Mouse (Mus musculus) stomach, postnatal 0 days (tissue): Measurements from ENCODE around the gene Plekha4. TPM values are rescaled to one million over a fixed set of nuclear protein-coding genes. Genes with fewer than 3 reads are reported as not detected.

Source experiments
- ATAC-seq: fragments of 200-750 bp; cut with Nextera tagmentation; 2 replicates; pipeline ENCODE4 v1.8.0; 2017; ENCODE audit not compliant: low FRiP score, low TSS enrichment
- DNase-seq: peaks from one replicate; pipeline ENCODE4 v3.0.0-alpha.2; 2016; ENCODE audit warnings: low spot score
- H3K27ac ChIP-seq: fragments of 300-500 bp; sonication (generic); replicated peaks from 2 replicates; pipeline ENCODE4 v1.5.1; 2014; ENCODE audit warnings: mild to moderate bottlenecking, control low read depth
- H3K27me3 ChIP-seq: fragments of 300-500 bp; sonication (generic); 2 replicates; pipeline ENCODE4 v1.6.1; 2014; ENCODE audit warnings: low read length; ENCODE audit not compliant: control insufficient read depth, insufficient read depth
- H3K36me3 ChIP-seq: fragments of 300-500 bp; sonication (generic); 2 replicates; pipeline ENCODE4 v1.6.1; 2014; ENCODE audit warnings: low read length, mixed read lengths; ENCODE audit not compliant: control insufficient read depth, insufficient read depth
- H3K4me1 ChIP-seq: fragments of 300-500 bp; sonication (generic); replicated peaks from 2 replicates; pipeline ENCODE4 v1.6.1; 2014; ENCODE audit warnings: antibody characterized with exemption; ENCODE audit not compliant: control insufficient read depth, insufficient read depth
- H3K4me2 ChIP-seq: fragments of 300-500 bp; sonication (generic); replicated peaks from 2 replicates; pipeline ENCODE4 v1.6.1; 2014; ENCODE audit warnings: low read depth, mild to moderate bottlenecking, control low read depth, moderate library complexity
- H3K4me3 ChIP-seq: fragments of 300-500 bp; sonication (generic); 2 replicates; pipeline ENCODE4 v1.5.1; 2014; ENCODE audit warnings: low read depth, low read length, control low read depth
- H3K9ac ChIP-seq: fragments of 300-500 bp; sonication (generic); 2 replicates; pipeline ENCODE4 v1.6.1; 2014; ENCODE audit warnings: mild to moderate bottlenecking, low read length, control low read depth, mixed read lengths
- H3K9me3 ChIP-seq: fragments of 300-500 bp; sonication (generic); 2 replicates; pipeline ENCODE4 v1.6.1; 2016; ENCODE audit warnings: low read length; ENCODE audit not compliant: control insufficient read depth
- CTCF ChIP-seq: IDR thresholded peaks from 2 replicates; pipeline ENCODE4 v1.5.1; 2016; ENCODE audit warnings: antibody characterized with exemption, low read depth, mild to moderate bottlenecking, moderate library complexity
- EP300 ChIP-seq: optimal IDR thresholded peaks from 2 replicates; pipeline ENCODE3; 2016; ENCODE audit warnings: antibody characterized with exemption
- WGBS: fragments of 180-500 bp; shearing (Covaris S2); extraction: QIAGEN DNeasy Blood & Tissue Kit; methylation state at CpG from one replicate; pipeline ENCODE4 v1.1.7; 2014; 5-methylcytosine and 5-hydroxymethylcytosine counted together
- polyA plus RNA-seq: library from polyadenylated mRNA; unstranded; fragments of >200 nt; fragmentation: Nextera tagmentation; extraction: Ambion mirVana; gene quantifications from 2 replicates; pipeline ENCODE4 v1.2.1, GENCODE M21; 2015

The Plekha4 gene
- polyA plus RNA-seq, 1 experiment from 2014 or later: 7.9 TPM

DNA sequence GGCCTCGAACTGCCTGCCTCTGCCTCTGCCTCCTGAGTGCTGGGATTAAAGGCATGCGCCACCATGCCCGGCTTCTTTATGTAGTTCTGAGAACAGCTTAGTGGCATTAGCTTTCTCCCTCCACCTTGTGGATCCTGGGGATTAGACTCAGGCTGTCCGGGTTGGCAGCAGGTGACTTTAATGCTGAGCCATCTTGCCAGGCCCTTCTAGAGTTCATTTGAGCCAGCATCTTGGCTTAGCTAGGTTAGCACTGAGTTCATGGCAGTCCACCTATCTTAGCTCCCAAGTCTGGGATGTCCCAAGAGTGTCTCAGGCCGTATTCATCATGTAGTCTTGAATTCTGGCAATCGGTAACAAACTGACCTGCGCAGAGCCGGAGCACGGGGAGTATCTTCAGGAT is 39.3 kb downstream of the Plekha4 start:
- 85% methylated on average over 9 of the region's 9 CpGs for WGBS
- H3K27ac ChIP-seq: no peak overlapping the region
- 0 out of 2 replicates have a peak, but pooled peaks cover 2% of the 10 kb centered on the region for H3K4me1 ChIP-seq
- H3K9ac ChIP-seq: no peak overlapping the region
- no peak for DNase-seq
- no peaks in the 10 kb centered on the region for H3K27me3 ChIP-seq
- ATAC-seq: no peak
- no peaks in the 10 kb centered on the region for H3K36me3 ChIP-seq
- TF ChIP-seq CTCF (no peak), EP300 (no peak)
- no peaks in the 10 kb centered on the region for H3K9me3 ChIP-seq
- no peak overlapping the region for H3K4me3 ChIP-seq
- H3K4me2 ChIP-seq: no peak overlapping the region

DNA sequence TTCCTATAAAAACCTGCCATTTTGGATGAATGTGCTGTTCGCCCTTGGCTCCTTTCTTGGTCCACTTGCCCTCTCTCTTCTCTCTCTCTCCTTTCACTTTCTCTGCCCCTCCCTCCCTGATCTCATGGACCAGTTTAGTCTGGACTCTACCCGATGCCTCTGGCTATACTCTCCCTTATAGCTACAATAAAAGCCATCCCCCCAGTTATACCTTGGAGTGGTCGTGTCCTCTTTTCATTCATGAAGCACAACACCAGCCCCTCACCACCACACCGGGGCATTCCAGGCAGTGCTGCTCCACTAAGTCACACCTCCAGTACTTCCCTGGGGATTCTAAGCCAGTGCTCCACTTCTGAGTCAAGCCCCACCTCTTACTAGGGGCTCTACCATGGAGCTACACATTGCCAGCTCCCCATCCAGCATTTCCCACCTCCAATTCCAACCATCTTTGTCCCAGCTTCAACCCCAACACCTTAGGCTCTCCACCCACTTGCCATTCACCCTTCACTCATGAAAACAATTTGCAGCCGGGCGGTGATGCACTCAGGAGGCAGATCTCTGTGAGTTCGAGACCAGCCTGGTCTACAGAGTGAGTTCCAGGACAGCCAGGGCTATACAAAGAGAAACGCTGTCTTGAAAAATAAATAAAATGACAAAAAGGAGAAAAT is 41.1 kb downstream of the Plekha4 start:
- Histone ChIP-seq H3K4me3 (no peak overlapping the region), H3K27ac (peak overlapping the region; percentile 91), H3K9ac (no peak overlapping the region), H3K27me3 (no peaks in the 10 kb centered on the region), H3K9me3 (no peaks in the 10 kb centered on the region), H3K4me2 (peak overlapping the region; percentile 64), H3K4me1 (peaks cover 5% of the 10 kb centered on the region), H3K36me3 (no peaks in the 10 kb centered on the region)
- no peak for DNase-seq
- no peak for TF ChIP-seq CTCF
- no peak for TF ChIP-seq EP300
- ATAC-seq: no peak
- WGBS: 75% methylated on average over 8 of the region's 8 CpGs

DNA sequence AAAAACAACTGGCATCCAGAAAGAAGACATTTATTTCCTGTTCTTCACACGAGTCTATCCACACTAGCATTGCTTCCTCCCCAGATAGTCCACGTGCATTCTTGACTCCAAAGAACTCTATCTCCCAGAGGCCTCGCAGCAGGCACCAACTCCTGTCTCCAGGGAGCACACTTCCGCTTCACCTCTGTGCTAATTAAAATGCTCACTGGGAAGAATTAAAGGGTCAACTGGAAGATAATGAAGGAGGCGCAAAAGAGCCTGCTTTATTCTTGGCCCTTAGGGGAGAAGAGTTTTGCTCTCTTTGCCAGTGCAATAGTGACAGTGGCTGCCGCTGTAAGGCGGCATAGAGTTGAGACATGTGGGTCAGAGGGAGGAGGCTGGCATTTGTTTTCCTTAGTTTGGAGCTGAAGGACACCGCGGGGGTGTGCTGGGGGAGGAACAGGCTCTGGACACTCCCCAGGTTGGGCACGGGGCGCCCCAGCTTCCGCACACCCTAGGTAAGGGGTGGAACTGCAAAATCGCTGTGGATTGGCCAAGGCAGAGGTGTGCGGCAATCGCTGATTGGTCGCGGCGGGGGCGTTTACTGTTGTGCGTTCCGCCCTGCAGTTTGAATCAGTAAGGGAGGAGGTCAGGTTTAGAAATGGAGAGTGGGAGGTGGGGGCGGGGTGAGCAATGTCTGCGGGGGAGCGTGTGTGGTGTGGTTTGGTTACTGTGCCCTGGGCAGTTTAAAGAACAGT is 41.8 kb downstream of the Plekha4 start:
- peak; percentile 96 for ATAC-seq
- no peaks in the 10 kb centered on the region for H3K9me3 ChIP-seq
- peak overlapping the region; percentile 91 for H3K27ac ChIP-seq
- TF ChIP-seq CTCF (no peak), EP300 (peak; percentile 53)
- H3K4me2 ChIP-seq: peak overlapping the region; percentile 64
- H3K4me1 ChIP-seq: peaks cover 5% of the 10 kb centered on the region
- peak; percentile 98 for DNase-seq
- no peaks in the 10 kb centered on the region for H3K36me3 ChIP-seq
- no peaks in the 10 kb centered on the region for H3K27me3 ChIP-seq
- H3K4me3 ChIP-seq: peak overlapping the region; percentile 31
- WGBS: 1% methylated on average over 24 of the region's 24 CpGs
- H3K9ac ChIP-seq: peak overlapping the region; percentile 57

DNA sequence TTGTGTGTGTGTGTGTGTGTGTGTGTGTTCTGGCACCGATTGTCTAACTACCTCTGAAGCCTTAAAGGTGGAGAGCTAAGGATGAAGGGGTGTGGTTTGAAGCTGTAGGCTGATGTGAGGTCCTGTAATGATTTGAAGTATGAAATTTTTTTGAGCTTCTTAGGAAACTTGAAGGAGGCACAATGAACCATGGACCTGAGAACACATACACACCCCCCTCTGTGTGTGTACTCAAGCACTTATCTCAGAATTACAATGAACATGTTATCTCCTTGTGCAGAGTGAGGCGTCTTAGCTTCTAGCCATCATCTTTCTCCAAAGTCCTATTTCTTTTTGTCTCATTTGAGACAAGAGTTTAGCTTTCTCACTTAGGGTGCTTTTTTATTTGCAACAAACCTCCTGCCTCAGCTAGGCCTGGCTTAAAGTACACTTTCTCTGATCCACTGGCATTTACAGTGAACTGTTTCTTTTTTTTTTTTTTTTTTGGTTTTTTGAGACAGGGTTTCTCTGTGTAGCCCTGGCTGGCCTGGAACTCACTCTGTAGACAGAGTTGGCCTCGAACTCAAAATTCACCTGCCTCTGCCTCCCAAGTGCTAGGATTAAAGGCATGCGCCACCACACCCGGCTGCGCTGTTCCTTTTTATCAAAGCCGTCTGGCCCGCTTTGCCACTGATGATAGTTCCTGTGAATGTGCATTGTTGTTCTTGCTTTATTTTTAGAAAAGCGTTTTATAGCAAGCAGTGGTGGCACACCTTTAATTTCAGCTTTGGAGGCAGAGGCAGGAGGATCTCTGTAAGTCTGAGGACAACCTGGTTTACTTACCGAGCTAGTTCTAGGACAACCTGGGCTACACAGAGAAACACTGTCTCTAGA is 42.7 kb downstream of the Plekha4 start:
- Histone ChIP-seq H3K4me1 (peaks cover 5% of the 10 kb centered on the region), H3K27ac (peak overlapping the region; percentile 91), H3K9me3 (no peaks in the 10 kb centered on the region), H3K27me3 (no peaks in the 10 kb centered on the region), H3K36me3 (no peaks in the 10 kb centered on the region), H3K9ac (no peak overlapping the region; the same call in 1 of the 2 replicates), H3K4me3 (peak overlapping the region; percentile 31; the same call in 1 of the 2 replicates), H3K4me2 (peak overlapping the region; percentile 64)
- WGBS: 69% methylated on average over 10 of the region's 10 CpGs
- ATAC-seq (peak; percentile 5), DNase-seq (peak; percentile 40)
- TF ChIP-seq EP300: no peak
- no peak for TF ChIP-seq CTCF

DNA sequence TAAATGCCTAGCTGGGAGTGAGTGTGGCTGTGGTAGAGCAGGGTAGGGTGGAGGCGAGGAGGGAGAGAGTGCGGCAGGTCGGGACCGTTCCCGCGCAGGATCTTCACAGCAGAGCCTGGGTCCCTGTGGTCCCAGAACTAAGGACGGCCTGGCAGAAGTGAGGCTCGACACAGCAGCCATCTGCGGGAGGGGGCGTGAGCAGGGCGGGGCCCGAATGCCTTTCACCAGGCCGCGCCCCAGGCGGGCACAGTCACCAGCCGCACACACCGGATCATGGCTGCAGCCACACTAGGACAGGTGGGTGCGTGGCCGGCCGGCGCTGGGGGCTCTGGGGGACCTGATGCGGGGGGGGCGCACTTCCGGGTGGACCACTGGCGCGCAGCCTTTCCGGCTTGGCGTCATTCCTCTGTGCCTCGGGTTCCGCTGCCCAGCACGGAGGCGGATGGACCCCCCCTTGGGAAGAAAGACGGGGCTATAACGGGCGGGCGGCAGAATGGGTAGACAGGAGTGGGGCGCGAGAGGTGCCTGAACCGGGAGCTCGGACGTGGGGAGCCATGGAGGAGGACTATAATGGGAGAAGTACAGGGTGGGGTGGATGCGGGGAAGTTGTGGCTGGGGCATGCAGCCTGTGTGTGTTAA is 44.1 kb downstream of the Plekha4 start, which contains the start of gene Bcat2:
TSS of gene Bcat2 (plus strand) at position 51 of the 639 bp plus-strand sequence.
- H3K4me3 ChIP-seq: peak within 1 kb of the TSS; percentile 75
- WGBS: 0% methylated on average over 36 of the region's 42 CpGs
- H3K27me3 ChIP-seq: no peaks in the 10 kb centered on the region

More for the DNA sequence above, 44.1 kb downstream of the Plekha4 start, which contains the start of gene Bcat2:
- peak within 1 kb of the TSS; percentile 85 for H3K9ac ChIP-seq
- TF ChIP-seq CTCF (no peak; the same call in 1 of the 2 replicates), EP300 (no peak)
- peak within 1 kb of the TSS; percentile 91 for H3K27ac ChIP-seq
- DNase-seq (peak; percentile 91), ATAC-seq (peak; percentile 62)
- H3K4me1 ChIP-seq: peaks cover 8% of the 10 kb centered on the region
- H3K36me3 ChIP-seq: no peaks in the 10 kb centered on the region
- no peaks in the 10 kb centered on the region for H3K9me3 ChIP-seq
- H3K4me2 ChIP-seq: peak within 1 kb of the TSS; percentile 79
